Mouse (Mus musculus) MN1 (cell line): Measurements from ENCODE around the gene Fam169b.

Experiments
- DNase-seq: peaks from one replicate; pipeline ENCODE4 v3.0.0-alpha.2; 2016; ENCODE audit warnings: low spot score

Gene Fam169b

GRCm38 (mm10) chr7:68408611-68409010 is 135.0 kb downstream of the Fam169b start:
- no peak for DNase-seq
